ENCODE assay signal across 13 mouse cellular contexts in genomic region chr4:137194106-137194505, GRCm38 (mm10).
"Had no signal": no experiment of that assay in that cellular context is flagged by ENCODE, and none has a peak within 500 bp of the region (broad histone marks: within the 10 kb centered on the region; RNA-seq: fewer than 3 reads in every experiment).

No protein-coding gene starts in this region.

- H3K4me3 ChIP-seq: liver, embryonic 13.5 days had no signal

- H3K27ac ChIP-seq: liver, embryonic 13.5 days; stomach, postnatal 0 days had no signal

- DNase-seq: kidney, adult 18-20 months; kidney, adult 9 months; kidney, postnatal 14 days; kidney, postnatal 4 days; liver, embryonic 13.5 days; lung, adult 2 months; lung, postnatal 14 days; lung, postnatal 4 days; midbrain, embryonic 14.5 days; right cerebral cortex, adult 18-20 months; thymus, adult 2 months; thymus, postnatal 25 days had no signal
